Mouse (Mus musculus) heart, adult 11 months (tissue): ENCODE measurements around the gene Oxtr.

Experiments used
- DNase-seq: peaks from one replicate; pipeline ENCODE4 v3.0.0; 2022

Gene Oxtr

DNA sequence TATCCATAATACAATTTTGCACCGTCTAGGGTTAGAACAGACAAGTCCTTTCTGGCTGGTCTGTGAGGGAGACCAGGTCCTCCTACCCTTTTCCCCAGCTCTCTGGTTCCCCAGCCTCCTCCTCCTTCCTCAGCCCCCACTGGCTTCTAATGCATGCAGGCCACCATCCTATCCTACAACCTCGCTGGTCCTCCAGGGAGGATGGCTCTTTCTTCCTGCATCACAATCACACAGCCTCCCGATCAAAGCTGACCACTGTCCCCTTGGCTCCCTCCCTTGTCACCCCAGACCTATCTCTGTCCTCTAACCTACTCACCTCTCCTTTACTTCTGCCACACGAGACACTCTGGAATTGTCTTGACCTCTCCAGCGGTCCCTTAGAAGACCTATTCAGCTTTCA lies 1.8 kb downstream of the Oxtr start:
- DNase-seq: no peak

GRCm38 (mm10) chr6:112484316-112484715 lies 5.4 kb downstream of the Oxtr start:
- DNase-seq: no peak

- no peak for DNase-seq
These were observed 9.9 kb downstream of the Oxtr start for GRCm38 (mm10) chr6:112479861-112480260.

- no peak for DNase-seq
These were observed 18.1 kb downstream of the Oxtr start for GRCm38 (mm10) chr6:112471644-112472043.

- DNase-seq: no peak
These were observed 23.7 kb downstream of the Oxtr start for GRCm38 (mm10) chr6:112466001-112466400.

DNA sequence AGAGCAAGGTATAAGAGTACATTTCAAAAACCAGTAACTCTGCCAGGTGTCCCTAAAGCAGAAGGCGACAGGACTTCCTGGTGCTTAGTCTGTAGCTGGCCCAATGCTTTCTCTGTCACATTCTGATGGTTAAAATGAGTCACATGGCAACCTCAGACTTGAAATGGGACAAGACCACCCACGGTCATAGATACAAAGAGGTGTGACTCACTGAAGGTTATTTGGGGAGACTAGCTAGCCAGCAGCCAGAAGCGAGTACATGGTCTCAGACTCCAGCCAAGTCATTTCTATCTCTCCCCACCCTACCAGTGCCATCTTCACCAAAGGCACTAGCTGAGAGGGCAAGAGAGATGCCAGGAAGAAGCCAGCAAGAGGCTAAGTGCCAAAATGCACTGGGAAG lies 24.3 kb downstream of the Oxtr start:
- no peak for DNase-seq

DNA sequence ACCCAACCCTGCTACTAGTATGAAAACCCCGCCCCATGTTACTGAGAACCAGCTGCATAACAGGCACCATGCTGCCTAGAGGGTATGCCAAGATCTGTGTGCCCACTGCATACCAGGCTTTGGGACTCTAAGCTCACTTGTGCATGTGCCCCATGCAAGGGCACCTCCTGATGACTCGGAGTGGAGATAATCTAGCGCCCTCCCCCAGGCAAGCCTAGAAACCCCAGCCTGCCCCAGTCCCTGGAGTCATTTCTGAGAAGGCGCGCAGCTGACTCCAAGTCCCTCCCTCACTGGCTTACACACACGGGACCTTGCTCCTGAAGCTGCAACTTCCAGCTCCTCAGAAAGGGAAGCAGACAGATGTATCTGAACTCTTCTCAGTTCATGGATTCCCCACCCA lies 26.4 kb downstream of the Oxtr start:
- DNase-seq: peak; percentile 95

DNA sequence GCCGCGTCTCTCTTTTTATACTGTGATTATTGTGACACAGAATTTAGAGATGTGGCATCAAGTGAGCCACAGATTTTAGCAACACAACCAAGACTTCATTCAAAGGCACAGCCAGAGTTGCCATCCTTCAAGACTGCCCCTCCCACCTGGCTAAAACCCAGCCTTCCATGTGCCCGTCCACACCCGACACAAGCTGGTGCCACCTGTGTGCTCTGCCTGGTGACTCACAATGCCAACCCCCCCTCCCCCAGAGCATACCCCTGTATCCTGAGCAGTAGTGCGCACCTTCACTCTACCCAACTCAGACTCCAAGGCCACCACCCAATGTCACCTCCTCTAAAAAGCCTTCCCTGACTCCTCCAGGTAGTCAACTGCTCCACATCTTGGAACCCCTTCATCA lies 28.3 kb downstream of the Oxtr start:
- DNase-seq: no peak

- peak; percentile 97 for DNase-seq
These were observed 30.4 kb downstream of the Oxtr start, which contains the start of gene Cav3 for GRCm38 (mm10) chr6:112459341-112459749. Gene Cav3, plus strand, starts transcription at chr6:112459505.

DNA sequence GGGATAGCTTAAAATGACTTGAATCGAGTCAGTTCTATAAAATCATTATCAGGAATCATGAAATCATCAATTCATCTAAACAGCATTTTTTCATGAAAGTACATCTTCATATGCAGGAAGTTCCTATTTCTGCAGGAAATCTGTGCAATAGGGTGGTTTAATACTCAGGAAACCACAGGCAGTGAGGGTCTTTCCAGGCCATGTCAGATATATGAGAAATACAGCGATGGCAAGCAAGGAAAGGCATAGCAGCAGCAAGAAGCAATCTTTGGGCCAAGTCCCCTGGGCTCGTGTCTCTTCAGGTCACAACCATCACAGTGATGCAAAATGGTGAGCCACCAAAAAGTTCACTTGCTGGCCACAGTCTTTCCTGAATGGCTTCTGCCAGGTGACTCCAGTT lies 44.1 kb downstream of the Oxtr start:
- DNase-seq: no peak

DNA sequence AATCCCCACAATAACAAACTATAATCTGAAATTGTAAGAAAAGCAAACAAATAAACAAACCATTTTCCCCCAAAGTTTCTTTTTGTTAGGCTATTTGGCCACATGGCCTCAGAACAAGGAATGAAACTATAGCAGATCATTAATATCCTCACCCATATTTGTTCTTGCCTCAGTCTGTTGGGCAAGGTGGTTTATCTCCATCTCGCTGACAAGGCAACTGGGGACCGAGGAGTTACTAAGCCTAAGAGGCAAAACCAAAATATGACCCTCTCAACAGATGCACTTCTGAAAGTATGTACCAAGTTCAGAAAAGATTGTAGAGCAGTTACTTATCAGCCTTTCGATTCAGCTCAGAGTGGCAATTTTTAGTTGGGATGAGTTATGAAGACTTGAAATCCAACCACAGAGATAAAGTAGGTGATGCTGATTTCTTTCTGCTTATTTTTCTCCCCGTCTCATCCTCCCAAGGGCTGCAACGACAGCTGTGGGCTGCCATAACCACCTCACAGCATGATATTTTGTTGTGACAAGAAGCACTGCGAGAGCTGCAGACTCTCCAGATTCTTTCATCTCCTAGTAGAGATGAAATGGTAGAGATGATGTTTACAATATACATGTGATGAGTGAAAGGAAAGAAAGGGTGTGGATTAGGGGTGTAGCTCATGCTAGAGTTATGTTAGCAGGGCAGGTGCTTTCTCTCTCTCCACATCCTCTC lies 63.6 kb downstream of the Oxtr start:
- DNase-seq: peak; percentile 21

GRCm38 (mm10) chr6:112423746-112424501 lies 65.8 kb downstream of the Oxtr start:
- peak; percentile 81 for DNase-seq
